Mouse (Mus musculus) adrenal gland, postnatal 14 days (tissue): Measurements from ENCODE around the gene Tcf7l2. TPM values are rescaled to one million over a fixed set of nuclear protein-coding genes. Genes with fewer than 3 reads are reported as not detected.
A peak's percentile ranks its signal among the peaks of the same experiment; 100 is the strongest.

ENCODE experiments used
- DNase-seq: peaks from one replicate; pipeline ENCODE4 v3.0.0; 2021; ENCODE audit warnings: mixed read lengths
- total RNA-seq: library from RNA; stranded (reverse); gene quantifications from 2 replicates; pipeline ENCODE4 v1.2.3, GENCODE M21; 2021

Tcf7l2 gene
- total RNA-seq, 1 experiment from 2014 or later, result 26.6 TPM

DNA sequence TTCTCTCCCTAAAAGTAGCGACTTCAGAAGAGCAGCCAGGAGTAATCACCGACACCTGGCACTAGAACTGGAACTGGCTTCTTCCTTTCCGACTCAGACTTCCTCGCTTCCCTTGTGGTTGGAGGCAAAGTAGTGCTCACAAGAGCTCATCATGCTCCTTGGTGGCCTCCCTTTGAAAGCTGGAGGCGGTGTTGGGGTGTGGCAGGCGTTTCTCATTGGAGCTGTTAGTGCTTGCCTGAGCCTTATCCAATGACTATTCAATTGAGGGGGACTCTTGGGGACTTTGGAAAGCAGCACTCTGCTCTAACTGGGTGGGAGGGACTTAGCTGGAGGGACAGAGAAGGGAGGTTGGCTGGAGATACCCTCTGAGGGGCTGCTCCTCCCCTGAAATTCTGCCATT, 9.1 kb upstream of the Tcf7l2 start:
- DNase-seq, result no peak

DNA sequence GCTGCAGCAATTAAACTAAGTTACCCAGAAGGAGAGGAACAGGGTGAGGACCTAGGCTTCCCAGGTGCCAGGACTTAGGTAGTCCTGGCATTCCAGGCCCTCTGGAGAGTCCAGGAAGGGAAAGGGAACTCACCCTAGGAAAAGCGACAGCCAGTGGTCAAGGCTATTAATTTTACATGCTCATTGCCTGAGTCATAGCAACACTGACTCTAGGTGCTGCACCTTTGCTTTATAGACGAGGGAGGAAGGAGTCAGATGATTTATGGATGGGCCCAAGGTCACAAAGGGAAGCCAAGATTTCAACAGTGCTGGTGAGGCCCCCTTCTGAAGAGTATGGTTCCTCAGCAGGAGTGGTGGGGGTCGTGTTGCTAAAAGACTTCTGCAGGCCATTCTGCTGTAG, 8.6 kb upstream of the Tcf7l2 start:
- DNase-seq, result peak; percentile 19

DNA sequence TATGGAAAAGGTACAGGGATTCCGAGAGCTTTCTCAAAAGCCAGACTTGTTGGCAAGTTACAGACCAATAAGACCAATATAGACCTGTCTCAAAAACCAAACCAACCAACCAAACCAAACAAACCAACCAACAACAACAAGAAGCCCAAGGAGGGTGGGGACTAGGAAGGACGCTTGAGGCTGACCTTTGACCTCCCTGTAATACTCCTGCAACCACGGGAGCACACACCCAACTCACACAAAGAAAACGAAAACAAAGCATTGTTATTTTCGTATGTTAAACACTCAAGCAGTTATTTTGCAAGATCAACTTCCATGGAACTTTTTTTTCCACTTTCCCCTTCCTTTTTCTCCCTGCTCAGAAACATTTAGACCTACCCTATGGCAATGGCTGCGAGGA, 5.6 kb upstream of the Tcf7l2 start:
- no peak for DNase-seq

DNA sequence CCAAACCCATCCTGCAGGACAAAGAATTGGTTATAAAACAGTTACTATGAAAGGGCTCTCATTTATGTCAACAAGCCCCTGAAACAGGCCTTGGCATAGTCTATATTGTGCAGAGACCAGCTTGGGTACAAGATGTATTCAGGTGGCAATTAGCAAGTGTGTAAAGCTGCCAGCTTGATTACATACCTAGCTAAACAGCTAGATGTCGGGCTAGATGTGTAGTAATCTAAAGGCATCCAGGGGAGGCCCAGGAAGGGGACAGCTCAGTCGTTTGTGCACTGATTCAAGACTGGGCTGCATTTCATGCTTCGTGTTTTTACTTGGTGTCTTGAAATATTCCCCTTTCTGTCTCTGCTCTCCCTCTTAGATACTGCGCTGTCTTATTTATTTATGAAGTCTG, 1.9 kb upstream of the Tcf7l2 start:
- DNase-seq, result no peak

DNA sequence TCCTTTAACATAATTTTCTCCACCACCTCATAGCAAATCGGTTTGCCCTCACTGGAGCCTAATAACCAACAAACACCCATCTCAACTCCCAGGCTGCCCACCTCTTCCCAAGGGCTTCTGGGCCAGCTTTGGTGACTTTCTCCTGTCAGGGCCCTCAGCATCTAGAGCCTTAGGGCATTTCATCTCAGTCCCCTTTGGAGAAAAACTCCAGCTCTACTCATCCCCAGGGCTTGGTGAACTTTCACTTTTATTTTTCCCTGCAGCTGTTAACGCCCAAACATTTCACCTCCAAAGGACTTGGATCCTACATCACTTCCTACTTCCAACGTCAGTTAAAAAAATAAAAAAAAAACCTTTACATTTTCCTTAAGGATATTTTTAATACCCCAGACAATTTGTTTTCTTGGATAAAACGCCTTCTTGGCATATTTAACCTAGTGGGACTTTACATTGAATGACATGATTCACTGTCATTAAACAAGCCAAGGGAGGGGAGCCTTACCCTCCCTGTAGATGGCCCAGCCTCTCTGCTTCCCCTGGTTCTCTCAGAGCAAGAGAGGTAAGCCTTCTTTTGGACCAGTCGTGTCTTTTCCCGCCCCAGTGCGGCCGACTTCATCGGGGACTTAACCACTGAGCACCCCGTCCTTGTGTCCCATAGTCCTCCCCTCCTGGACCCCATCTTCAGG, 724 bp upstream of the Tcf7l2 start:
- no peak for DNase-seq

DNA sequence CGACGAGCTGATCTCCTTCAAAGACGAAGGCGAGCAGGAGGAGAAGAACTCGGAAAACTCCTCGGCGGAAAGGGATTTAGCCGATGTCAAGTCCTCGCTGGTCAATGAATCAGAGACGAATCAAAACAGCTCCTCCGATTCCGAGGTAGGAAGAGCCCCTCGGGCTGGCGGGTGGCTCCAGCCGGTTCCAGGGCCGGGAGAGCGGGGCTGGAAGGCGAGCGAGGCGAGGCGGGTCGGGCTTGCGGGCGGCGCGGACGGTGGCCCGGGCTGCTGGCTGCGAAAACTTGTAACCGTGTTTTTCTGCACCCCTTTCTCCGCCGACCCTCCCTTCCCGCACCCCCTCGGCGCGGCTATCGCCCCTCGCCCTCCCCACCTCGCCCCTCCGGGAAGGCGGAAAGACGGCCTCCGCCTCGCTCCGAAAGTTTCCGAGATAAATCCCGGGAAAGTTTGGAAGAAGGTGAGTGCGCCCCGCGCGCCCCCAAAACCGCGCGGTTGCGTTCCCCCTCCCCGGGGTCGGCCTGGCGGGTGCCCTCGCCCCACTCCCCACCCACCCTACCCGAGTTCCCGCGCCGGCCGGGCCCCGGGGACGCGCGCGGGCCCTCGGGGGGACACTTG, 873 bp downstream of the Tcf7l2 start:
- DNase-seq, result peak; percentile 74

DNA sequence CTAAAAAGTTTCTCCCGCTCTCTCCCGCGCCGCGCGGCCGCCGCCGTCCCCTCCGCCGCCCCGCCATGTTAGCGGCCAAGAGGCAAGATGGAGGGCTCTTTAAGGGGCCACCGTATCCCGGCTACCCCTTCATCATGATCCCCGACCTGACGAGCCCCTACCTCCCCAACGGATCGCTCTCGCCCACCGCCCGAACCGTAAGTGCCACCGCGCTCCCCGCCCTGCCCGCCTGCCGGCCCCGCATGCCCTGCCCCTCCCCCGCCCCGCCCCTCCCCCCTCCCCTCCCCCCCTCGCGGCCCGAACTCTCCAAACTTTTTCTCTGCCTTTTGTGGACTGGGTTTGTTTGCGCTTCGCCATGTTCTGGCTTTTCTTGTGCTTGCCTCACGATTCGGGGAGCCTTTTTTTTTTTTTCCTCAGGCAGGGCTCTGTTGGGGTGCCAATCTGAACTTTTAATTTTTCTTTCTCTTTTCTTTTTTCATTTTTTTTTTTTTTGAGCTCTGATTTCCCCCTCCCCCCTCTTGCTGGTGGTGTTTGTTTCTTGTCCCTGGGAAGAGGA, 1.5 kb downstream of the Tcf7l2 start:
- peak; percentile 74 for DNase-seq

DNA sequence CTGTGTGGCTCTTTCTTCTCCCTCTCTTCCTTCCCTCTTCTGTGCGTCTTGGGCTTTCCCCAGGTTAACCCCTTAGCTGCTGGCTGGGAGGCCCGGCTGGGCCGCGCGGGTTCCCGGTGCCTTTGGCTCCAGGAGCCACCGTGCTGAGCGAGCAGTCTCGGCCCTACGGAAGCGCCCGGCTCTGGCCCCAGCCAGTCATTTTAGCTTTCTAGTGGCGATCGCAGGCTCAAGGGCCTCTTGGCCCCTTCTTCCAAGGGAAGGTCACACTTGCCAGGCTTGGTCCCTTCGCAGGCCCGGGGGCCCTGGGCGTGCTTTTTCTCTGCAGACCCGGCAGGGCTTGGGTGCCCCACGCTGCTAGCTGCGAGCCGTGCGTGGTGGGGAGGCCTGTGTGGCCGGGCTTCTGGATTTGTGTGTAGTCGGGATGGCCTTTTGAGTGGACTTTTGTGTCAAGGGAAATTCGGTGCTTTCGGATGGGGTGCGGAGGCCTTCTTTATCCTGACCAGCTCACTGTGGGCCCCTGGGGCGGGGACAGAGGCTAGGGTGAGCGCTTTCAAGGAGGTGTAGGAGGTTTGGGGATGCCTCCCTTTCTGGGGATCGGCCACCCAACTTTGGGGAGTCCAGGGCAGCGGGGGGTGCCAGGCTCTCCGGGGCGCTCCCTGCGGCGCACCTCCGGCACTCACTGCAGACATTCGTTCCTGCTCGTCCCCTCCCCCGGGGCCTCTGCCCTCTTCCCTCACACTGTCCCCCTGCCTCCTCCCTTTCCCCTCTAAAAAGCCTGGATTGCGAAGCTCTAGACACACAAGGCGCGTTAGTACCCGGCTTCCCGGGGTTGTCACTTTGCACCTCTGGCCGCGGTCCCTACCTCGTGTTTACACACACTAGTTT, 2.2 kb downstream of the Tcf7l2 start:
- peak; percentile 80 for DNase-seq

DNA sequence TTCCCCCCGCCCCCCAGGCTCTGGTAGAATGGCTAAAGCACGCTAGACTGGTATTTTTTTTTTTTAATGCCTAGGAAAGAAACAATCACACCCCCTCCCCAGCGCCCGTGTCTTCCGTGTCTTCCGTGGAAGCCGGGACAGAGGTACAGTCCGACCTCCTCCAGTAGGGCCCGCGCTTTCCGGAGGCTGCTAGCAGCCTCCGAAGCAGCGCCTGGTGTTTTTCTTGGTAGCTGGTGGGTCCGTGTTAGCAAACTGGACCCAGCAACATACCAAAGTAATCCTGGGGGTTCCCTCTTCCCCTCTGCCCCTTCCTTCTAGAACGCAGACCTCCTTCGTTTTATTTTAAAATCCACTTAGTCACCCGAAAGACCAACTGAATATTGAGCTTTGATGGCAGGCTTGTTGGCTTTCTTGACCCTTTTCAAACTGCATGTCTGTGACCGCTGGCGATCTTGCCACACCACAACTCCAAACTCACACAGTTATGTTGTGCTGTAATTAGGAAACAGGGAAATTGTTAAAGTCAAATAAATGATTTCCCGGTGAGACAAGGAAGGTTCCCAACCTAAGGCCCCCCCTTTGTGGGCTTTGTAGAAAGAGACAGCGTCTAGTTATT, 3.1 kb downstream of the Tcf7l2 start:
- peak; percentile 44 for DNase-seq

DNA sequence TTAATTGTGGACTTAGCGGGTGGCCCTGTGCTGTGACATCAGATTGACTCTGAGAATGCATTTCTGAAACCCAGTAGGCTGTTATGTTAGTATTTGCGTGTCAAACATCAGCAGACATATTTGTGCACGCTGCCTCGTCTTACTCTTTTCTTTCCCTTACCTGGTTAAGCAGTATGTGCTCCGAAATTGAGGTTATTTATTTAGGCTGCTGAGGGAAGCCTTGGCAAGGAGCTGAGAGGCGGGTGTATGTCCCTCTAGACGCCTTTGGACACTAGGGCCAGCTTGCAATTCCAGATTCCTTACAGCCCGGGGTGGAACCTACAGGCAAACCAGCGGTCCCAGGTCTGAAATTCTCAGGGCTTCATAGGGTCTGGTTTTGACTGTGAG, 3.6 kb downstream of the Tcf7l2 start:
- DNase-seq, result no peak

DNA sequence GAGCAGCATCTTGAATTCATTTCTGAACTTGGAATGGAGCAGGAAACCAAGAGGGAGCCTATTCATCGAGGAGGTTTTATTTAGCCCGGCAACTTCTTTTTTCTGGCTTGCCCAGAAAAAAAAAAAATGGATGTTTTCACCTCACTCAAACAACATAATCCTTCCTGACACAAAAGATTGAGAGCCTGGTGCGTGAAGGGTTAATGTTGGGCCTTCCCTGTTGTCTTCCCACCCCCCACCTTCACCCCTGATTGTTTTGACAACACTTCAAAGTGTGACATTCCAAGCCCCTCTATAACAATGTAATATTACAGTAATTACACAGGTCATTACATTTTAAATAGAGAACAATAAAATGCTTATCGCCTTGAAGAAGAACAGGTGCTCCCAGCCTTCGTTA, 4.6 kb downstream of the Tcf7l2 start:
- no peak for DNase-seq

DNA sequence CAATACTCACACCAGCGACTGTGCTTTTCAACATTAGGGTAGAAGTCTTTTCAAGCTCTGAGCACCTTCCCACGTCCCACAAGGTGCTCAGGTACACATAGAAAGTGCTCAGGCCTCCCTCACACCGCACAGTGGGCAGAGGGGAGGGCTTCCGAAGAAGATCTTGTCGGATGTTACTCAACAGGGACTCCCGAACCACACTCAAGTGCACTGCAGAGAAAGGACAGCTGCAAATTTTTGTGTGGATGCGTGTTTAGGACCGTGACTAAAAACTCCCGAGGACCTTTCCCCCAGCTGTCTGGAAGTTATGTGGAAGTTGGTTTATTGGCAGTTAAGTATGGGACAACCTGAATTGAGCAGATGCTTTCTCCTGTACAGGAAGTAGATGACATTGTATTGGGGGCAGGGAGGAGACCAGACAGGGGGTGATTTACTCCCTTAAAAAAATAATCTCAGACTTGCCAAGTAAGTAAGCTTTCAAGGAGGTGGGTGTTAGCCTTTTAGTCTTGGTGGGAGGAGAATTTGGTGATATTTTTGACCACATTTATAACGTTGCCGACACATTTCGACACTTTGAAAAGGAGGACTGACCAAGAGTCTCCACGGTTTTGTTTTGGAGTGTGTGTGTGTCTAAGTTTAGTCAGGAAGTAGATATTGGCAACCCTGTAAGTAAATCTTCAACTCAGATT, 5.8 kb downstream of the Tcf7l2 start:
- no peak for DNase-seq

DNA sequence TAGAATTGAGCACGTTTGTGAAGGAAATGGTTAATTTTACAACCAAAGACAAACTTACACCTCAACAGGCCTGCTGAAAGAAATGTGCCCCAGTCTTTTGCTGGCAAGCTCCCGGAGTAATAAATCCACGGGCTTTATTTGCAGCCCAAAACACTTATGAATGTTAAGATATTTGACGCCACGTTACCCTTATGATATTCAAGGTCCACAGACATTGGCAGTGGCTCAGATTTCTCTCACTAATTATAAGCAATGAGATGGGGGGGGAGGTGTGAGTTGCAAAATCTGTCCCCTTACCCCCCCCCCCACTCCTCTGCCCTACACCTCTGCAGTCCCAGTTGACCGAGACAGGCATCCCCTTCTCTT, 6.3 kb downstream of the Tcf7l2 start:
- DNase-seq, result no peak

DNA sequence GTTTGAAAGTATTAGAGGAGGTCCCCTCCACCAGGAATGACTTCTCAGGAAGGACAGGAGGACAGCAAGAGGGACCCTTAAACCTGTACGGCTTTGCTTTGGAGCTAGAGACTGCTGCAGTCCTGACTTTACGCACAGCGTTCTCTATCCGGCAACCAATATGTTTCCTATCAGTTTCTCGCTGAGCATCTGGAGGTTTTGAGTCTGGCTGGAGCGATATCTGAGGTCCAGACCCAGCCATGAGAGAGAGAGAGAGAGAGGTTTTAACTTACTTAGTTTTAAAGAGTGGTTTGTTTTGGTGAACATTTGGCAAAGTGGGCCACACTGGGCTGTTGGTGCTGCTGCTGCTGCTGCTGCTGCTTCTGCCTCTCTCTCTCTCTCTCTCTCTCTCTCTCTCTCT, 7.2 kb downstream of the Tcf7l2 start:
- no peak for DNase-seq

DNA sequence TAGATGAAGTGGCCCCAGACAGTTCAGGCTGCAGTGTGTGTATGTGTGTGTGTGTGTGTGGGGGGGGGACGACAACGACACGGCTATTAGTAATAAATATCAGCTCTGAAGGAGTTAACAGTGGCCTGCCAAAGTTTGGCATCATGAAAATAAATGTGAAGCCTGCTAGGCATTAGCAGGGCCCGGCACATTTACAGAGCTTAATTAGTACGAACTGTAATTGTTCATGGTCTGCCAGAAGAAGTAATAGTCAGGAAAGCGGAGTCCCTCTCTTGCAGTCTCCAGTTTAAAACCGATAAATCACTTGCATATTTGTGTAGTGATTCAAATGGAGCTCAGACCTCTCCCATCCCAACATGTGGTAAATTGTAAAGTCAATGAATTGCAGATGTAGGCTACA, 7.9 kb downstream of the Tcf7l2 start:
- no peak for DNase-seq

DNA sequence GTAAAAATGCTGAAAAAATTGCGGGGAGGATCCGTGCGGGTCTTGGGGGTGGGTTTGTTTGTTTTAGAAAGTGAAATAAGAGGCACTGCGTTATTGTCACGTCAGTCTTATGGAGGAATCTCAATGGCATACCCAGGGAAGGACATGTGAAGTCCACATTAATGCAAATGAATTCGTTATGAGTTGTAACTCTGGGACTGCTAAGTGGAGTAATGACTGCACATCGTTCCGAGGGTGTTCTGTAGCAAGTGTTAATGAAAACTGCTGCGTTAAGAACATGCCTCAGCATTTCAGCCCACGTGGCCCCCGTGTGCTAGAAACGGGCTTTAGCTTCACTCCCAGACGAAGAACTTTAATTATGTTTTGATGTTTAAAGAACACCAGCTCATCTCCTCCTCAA, 8.4 kb downstream of the Tcf7l2 start:
- no peak for DNase-seq

DNA sequence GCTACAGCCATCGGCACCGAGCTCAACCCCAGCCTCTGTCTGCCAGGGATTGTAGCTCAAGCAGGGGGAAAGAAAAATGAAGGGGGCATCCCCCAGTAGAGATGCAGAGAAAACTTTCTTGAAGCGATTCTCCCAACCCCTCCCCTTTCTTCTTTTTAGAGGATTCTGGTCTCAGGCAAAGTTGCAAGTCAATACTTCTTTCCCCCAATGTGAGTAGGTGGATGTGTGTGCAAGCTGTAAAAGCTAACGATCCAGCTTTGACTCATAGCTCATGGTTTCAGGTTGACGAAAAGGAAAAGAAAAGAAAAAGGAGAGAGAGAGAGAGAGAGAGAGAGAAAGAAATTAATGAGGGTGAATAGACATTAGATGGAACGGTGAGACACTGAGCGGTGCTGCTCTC, 8.8 kb downstream of the Tcf7l2 start:
- DNase-seq, result no peak

DNA sequence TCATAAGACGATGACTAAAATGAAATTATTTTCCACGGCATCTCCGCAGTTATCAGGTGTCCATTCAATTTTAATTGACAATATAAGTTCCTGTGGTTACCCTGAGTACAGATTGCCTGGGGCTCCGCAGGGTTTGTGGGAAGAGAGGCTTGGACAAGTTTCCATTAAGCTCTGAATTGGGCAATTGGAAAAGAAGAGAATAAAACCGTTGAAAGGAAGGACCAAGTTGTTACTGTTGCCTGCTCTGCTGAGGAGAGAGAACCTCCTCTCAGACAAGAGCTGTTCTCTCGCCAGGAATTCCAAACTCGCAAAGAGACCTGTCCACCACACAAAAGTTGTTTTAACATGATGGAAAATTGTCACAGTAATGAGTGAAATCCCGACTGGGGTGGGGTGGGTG, 11.2 kb downstream of the Tcf7l2 start:
- no peak for DNase-seq

DNA sequence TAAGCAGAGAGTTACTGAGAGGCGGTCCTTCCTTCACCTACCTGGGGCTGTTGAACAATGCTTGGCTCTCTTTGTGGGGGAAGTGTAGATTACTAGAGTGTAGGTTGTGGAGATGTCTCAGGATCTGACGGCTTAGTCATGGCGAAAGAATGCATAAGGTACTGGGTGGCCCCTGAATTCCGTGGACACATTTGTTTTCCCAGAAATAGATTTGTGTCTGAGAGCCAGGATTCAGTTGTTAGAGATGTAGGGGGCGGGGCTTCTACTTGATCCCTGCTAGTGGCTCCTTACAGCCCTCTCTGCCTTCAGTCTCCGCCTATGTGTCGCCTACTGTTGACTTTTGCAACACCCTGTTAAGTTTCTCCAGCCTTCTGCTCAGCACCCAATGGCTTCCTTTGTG, 12.7 kb downstream of the Tcf7l2 start:
- DNase-seq, result no peak

DNA sequence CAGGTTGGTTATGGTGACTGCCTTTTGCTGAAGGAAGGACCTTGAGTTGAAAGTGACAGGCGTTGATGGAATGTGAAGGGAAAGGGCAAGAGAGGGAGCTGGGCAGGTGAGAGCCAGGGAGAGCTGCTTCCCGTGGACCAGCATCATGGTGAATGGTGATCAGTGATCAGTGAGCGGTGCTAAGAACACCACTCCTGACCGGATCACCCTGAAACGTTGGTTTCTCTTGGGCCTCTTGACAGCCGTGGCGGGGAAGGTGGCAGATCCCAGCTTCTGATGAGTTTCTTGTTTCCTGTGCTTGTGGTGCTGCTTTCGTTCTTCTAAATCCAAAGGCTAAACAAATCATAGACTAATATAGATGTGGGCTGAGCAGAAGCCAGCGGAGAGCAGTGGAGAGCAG, 13.8 kb downstream of the Tcf7l2 start:
- DNase-seq, result no peak

DNA sequence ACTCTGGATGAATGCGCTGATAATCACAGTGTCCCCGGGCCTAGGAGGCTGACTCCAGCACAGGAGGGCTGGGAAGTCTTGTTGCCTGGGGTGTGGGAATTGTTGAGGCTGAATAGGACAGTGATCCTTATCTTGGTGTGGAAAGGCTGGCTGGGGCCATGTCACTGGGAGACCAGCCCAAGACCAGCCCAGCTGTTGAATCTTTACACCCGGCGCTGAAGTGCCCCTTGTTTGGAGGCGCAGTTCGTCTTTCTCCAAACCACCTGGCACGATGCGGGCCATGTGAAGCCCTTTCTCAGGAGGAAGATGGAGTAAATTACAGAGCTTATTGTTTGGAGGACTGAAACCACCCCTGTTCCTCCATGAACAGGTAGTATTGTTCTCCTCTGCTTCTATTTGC, 15.1 kb downstream of the Tcf7l2 start:
- DNase-seq, result no peak

DNA sequence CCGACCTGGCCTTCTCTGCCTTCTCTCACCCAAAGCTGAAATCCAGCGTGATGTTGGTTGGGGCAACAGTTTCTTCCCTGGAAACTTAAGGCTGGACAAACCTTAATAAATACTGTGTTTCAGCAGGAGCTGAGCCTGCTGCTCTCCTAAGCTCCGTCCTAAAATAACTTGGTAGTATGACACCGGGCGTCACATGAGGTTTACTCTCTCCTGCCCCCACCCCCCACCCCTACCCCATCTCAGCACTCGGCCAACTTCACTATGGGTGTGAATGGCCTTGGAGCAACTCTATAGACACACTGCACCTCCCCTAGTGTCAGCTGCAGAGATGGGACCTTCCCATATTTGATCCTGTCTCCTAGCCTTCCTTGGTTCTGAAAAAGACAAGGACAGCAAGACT, 15.8 kb downstream of the Tcf7l2 start:
- no peak for DNase-seq
